Mouse (Mus musculus): Measurements from ENCODE around the gene Lrguk. TPM values are rescaled to one million over a fixed set of nuclear protein-coding genes. Genes with fewer than 3 reads are reported as not detected.

Gene Lrguk
- polyA plus RNA-seq, 2 experiments: 0.29 to 0.43 TPM

- Histone ChIP-seq H3K27me3 (ENCODE audit: control insufficient read depth, insufficient read depth, low read length) (no peaks in the 10 kb centered on the region), H3K36me3 (ENCODE audit: control insufficient read depth, insufficient read depth, low read length) (no peaks in the 10 kb centered on the region), H3K9me3 (ENCODE audit: control insufficient read depth, low read length) (no peaks in the 10 kb centered on the region), H3K4me2 (replicated peaks; ENCODE audit: low read depth, low read length, severe bottlenecking) (no peak overlapping the region), H3K4me3 (replicated peaks; ENCODE audit: low read length) (no peak overlapping the region), H3K4me1 (ENCODE audit: control insufficient read depth, insufficient read depth, low read length) (no peaks in the 10 kb centered on the region), H3K9ac (ENCODE audit: low read depth, low read length, severe bottlenecking) (no peak overlapping the region), H3K27ac (replicated peaks; ENCODE audit: low read depth, low read length) (no peak overlapping the region)
- DNase-seq (ENCODE audit: low spot score) (no peak), ATAC-seq (ENCODE audit: low FRiP score, low read depth) (no peak)
- no peak for TF ChIP-seq POLR2A (IDR thresholded peaks at IDR 0.05; ENCODE audit: borderline replicate concordance, extremely low read depth, insufficient read depth, insufficient read length)
- WGBS: 59% methylated on average over 2 of the region's 4 CpGs
These were observed 30.7 kb upstream of the Lrguk start for GRCm38 (mm10) chr6:33998590-33998989.

- Histone ChIP-seq H3K36me3 (ENCODE audit: control insufficient read depth, insufficient read depth, low read length) (no peaks in the 10 kb centered on the region), H3K4me3 (replicated peaks; ENCODE audit: low read length) (no peak overlapping the region), H3K4me2 (replicated peaks; ENCODE audit: low read depth, low read length, severe bottlenecking) (no peak overlapping the region), H3K27me3 (ENCODE audit: control insufficient read depth, insufficient read depth, low read length) (no peaks in the 10 kb centered on the region), H3K9me3 (ENCODE audit: control insufficient read depth, low read length) (no peaks in the 10 kb centered on the region), H3K4me1 (ENCODE audit: control insufficient read depth, insufficient read depth, low read length) (no peaks in the 10 kb centered on the region), H3K27ac (replicated peaks; ENCODE audit: low read depth, low read length) (no peak overlapping the region), H3K9ac (ENCODE audit: low read depth, low read length, severe bottlenecking) (no peak overlapping the region)
- TF ChIP-seq POLR2A (IDR thresholded peaks at IDR 0.05; ENCODE audit: borderline replicate concordance, extremely low read depth, insufficient read depth, insufficient read length): no peak
- WGBS: 30% methylated on average over 7 of the region's 7 CpGs
- no peak for ATAC-seq (ENCODE audit: low FRiP score, low read depth)
- no peak for DNase-seq (ENCODE audit: low spot score)
These were observed 29.7 kb upstream of the Lrguk start for GRCm38 (mm10) chr6:33999530-33999929.

- no peak for DNase-seq (ENCODE audit: low spot score)
- no peak overlapping the region for H3K9ac ChIP-seq (ENCODE audit: low read depth, low read length, severe bottlenecking)
- 86% methylated on average over 7 of the region's 7 CpGs for WGBS
- no peaks in the 10 kb centered on the region for H3K4me1 ChIP-seq (ENCODE audit: control insufficient read depth, insufficient read depth, low read length)
- H3K27ac ChIP-seq (replicated peaks; ENCODE audit: low read depth, low read length): no peak overlapping the region
- no peak for ATAC-seq (ENCODE audit: low FRiP score, low read depth)
- H3K36me3 ChIP-seq (ENCODE audit: control insufficient read depth, insufficient read depth, low read length): no peaks in the 10 kb centered on the region
- TF ChIP-seq POLR2A (IDR thresholded peaks at IDR 0.05; ENCODE audit: borderline replicate concordance, extremely low read depth, insufficient read depth, insufficient read length): no peak
- no peaks in the 10 kb centered on the region for H3K9me3 ChIP-seq (ENCODE audit: control insufficient read depth, low read length)
- H3K4me2 ChIP-seq (replicated peaks; ENCODE audit: low read depth, low read length, severe bottlenecking): no peak overlapping the region
- no peaks in the 10 kb centered on the region for H3K27me3 ChIP-seq (ENCODE audit: control insufficient read depth, insufficient read depth, low read length)
- no peak overlapping the region for H3K4me3 ChIP-seq (replicated peaks; ENCODE audit: low read length)
These were observed 28.6 kb upstream of the Lrguk start for GRCm38 (mm10) chr6:34000644-34001043.

- H3K27ac ChIP-seq (replicated peaks; ENCODE audit: low read depth, low read length): no peak overlapping the region
- no peaks in the 10 kb centered on the region for H3K36me3 ChIP-seq (ENCODE audit: control insufficient read depth, insufficient read depth, low read length)
- no peak overlapping the region for H3K9ac ChIP-seq (ENCODE audit: low read depth, low read length, severe bottlenecking)
- TF ChIP-seq POLR2A (IDR thresholded peaks at IDR 0.05; ENCODE audit: borderline replicate concordance, extremely low read depth, insufficient read depth, insufficient read length): no peak
- 16% methylated on average over 1 of the region's 1 CpGs for WGBS
- no peaks in the 10 kb centered on the region for H3K9me3 ChIP-seq (ENCODE audit: control insufficient read depth, low read length)
- DNase-seq (ENCODE audit: low spot score) (no peak), ATAC-seq (ENCODE audit: low FRiP score, low read depth) (no peak)
- no peaks in the 10 kb centered on the region for H3K27me3 ChIP-seq (ENCODE audit: control insufficient read depth, insufficient read depth, low read length)
- no peak overlapping the region for H3K4me2 ChIP-seq (replicated peaks; ENCODE audit: low read depth, low read length, severe bottlenecking)
- no peaks in the 10 kb centered on the region for H3K4me1 ChIP-seq (ENCODE audit: control insufficient read depth, insufficient read depth, low read length)
- no peak overlapping the region for H3K4me3 ChIP-seq (replicated peaks; ENCODE audit: low read length)
These were observed 26.2 kb upstream of the Lrguk start for GRCm38 (mm10) chr6:34003033-34003432.

GRCm38 (mm10) chr6:34013469-34013868 is 15.8 kb upstream of the Lrguk start:
- Histone ChIP-seq H3K27me3 (ENCODE audit: control insufficient read depth, insufficient read depth, low read length) (no peaks in the 10 kb centered on the region), H3K9ac (ENCODE audit: low read depth, low read length, severe bottlenecking) (no peak overlapping the region), H3K4me2 (replicated peaks; ENCODE audit: low read depth, low read length, severe bottlenecking) (no peak overlapping the region), H3K4me3 (replicated peaks; ENCODE audit: low read length) (no peak overlapping the region), H3K9me3 (ENCODE audit: control insufficient read depth, low read length) (no peaks in the 10 kb centered on the region), H3K36me3 (ENCODE audit: control insufficient read depth, insufficient read depth, low read length) (no peaks in the 10 kb centered on the region), H3K27ac (replicated peaks; ENCODE audit: low read depth, low read length) (no peak overlapping the region), H3K4me1 (ENCODE audit: control insufficient read depth, insufficient read depth, low read length) (no peaks in the 10 kb centered on the region)
- no peak for ATAC-seq (ENCODE audit: low FRiP score, low read depth)
- DNase-seq (ENCODE audit: low spot score): no peak
- WGBS: 60% methylated on average over 6 of the region's 6 CpGs
- no peak for TF ChIP-seq POLR2A (IDR thresholded peaks at IDR 0.05; ENCODE audit: borderline replicate concordance, extremely low read depth, insufficient read depth, insufficient read length)

- H3K4me2 ChIP-seq (replicated peaks; ENCODE audit: low read depth, low read length, severe bottlenecking): peak overlapping the region; percentile 85
These were observed 439 bp downstream of the Lrguk start for GRCm38 (mm10) chr6:34029746-34030027.

More at GRCm38 (mm10) chr6:34029746-34030027, 439 bp downstream of the Lrguk start:
- no peak for TF ChIP-seq POLR2A (IDR thresholded peaks at IDR 0.05; ENCODE audit: borderline replicate concordance, extremely low read depth, insufficient read depth, insufficient read length)
- 0% methylated on average over 4 of the region's 4 CpGs for WGBS
- H3K9ac ChIP-seq (ENCODE audit: low read depth, low read length, severe bottlenecking): peak overlapping the region; percentile 60
- peaks cover 7% of the 10 kb centered on the region; the same call in 1 of the 2 replicates for H3K4me1 ChIP-seq (ENCODE audit: control insufficient read depth, insufficient read depth, low read length)
- peaks cover 4% of the 10 kb centered on the region; the same call in 1 of the 2 replicates for H3K27me3 ChIP-seq (ENCODE audit: control insufficient read depth, insufficient read depth, low read length)
- DNase-seq (ENCODE audit: low spot score) (no peak), ATAC-seq (ENCODE audit: low FRiP score, low read depth) (peak; percentile 66; the same call in 1 of the 2 replicates)
- H3K4me3 ChIP-seq (replicated peaks; ENCODE audit: low read length): peak overlapping the region; percentile 55
- no peaks in the 10 kb centered on the region for H3K9me3 ChIP-seq (ENCODE audit: control insufficient read depth, low read length)
- H3K27ac ChIP-seq (replicated peaks; ENCODE audit: low read depth, low read length): no peak overlapping the region
- no peaks in the 10 kb centered on the region for H3K36me3 ChIP-seq (ENCODE audit: control insufficient read depth, insufficient read depth, low read length)

Measured in limb, embryonic 14.5 days (tissue).